Mouse (Mus musculus) testis, adult 2 months (tissue): ENCODE measurements around the gene Rpain.

ENCODE experiments used
- CTCF ChIP-seq: fragments of 200-500 bp; IDR thresholded peaks from 2 replicates; pipeline ENCODE4 v1.5.1; 2012; ENCODE audit warnings: low read depth, mild to moderate bottlenecking, inconsistent platforms, low read length, moderate library complexity; ENCODE audit not compliant: control insufficient read depth, insufficient read depth, insufficient replicate concordance
- POLR2A ChIP-seq: fragments of 200-500 bp; IDR thresholded peaks from 2 replicates; pipeline ENCODE4 v1.6.1; 2012; ENCODE audit warnings: low read depth, mild to moderate bottlenecking, inconsistent platforms, low read length, moderate library complexity; ENCODE audit not compliant: control insufficient read depth

DNA sequence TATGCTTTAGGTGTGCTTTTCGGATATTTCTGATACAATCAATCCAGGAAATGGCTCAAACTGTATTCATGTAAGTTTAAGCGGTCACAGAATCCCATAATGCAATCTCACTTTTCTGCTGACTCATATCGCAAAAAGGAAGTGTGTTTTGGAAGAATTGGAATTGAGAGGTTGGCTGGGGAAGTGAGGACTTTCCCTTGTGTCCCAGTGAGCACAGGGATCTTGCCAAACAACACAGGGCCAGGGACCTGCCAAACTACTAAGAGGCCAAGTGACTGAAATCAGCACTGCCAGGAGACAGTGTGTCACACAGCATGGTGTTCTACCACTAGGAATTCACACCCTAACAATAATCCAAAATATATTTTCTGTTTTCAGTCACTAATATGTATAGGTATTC lies 38.3 kb downstream of the Rpain start:
- TF ChIP-seq CTCF (no peak), POLR2A (no peak)
